Mouse (Mus musculus): ENCODE measurements around the gene Olfr332. TPM values are rescaled to one million over a fixed set of nuclear protein-coding genes. Genes with fewer than 3 reads are reported as not detected.
"Not testable (repeated sequence)": the region's sequence is repeated elsewhere in the genome, so short reads cannot be mapped to it uniquely, and the experiment has no call there.

The Olfr332 gene
- total RNA-seq (2021) = not detected
- long read RNA-seq, experiment 1 = 0 reads
- long read RNA-seq, experiment 2 = 0 reads

- no peak for DNase-seq
Measured at GRCm38 (mm10) chr11:58492455-58492854, at the start of gene Olfr332. Olfr332 (minus strand) TSS chr11:58492555.

GRCm38 (mm10) chr11:58534736-58535135, 42.4 kb upstream of the Olfr332 start, which contains the start of gene Olfr330:
Olfr330 (minus strand) TSS chr11:58534836.
- not testable (repeated sequence) for DNase-seq

- DNase-seq = peak; percentile 14
Measured at GRCm38 (mm10) chr11:58519756-58520155, 27.4 kb upstream of the Olfr332 start.

- DNase-seq = peak; percentile 74
Measured at GRCm38 (mm10) chr11:58518916-58519315, 26.6 kb upstream of the Olfr332 start.

- DNase-seq = not testable (repeated sequence)
Measured at GRCm38 (mm10) chr11:58509058-58509457, 16.7 kb upstream of the Olfr332 start.

GRCm38 (mm10) chr11:58502472-58502871, 10.1 kb upstream of the Olfr332 start, which contains the start of gene Olfr331:
Olfr331 (minus strand) TSS chr11:58502572.
- not testable (repeated sequence) for DNase-seq

GRCm38 (mm10) chr11:58499290-58499689, 6.9 kb upstream of the Olfr332 start:
- no peak for DNase-seq

GRCm38 (mm10) chr11:58498761-58499160, 6.4 kb upstream of the Olfr332 start:
- DNase-seq = no peak

- no peak for DNase-seq
Measured at GRCm38 (mm10) chr11:58462170-58462569, 30.2 kb downstream of the Olfr332 start, which contains the start of gene Olfr30. Olfr30 (minus strand) TSS chr11:58462270.

- no peak for DNase-seq
Measured at GRCm38 (mm10) chr11:58453592-58453991, 38.8 kb downstream of the Olfr332 start.

GRCm38 (mm10) chr11:58452759-58453158, 39.6 kb downstream of the Olfr332 start, which contains the start of gene Lypd9:
Lypd9 (minus strand) TSS chr11:58452923.
- no peak for DNase-seq

Other genes with a start within 250 kb of the Olfr332 start
- not detected for gene 4930438A08Rik, start 217.8 kb downstream of the Olfr332 start, total RNA-seq (2021)
- gene Zfp692, start 185.5 kb downstream of the Olfr332 start, total RNA-seq (2021) = 1 to 10 TPM; 2.7 to 4.3 TPM
- 10 to 100 TPM; 37.7 to 40.6 TPM for gene Zfp672, start 162.2 kb downstream of the Olfr332 start, total RNA-seq (2021)
- gene Sh3bp5l, start 161.8 kb downstream of the Olfr332 start, total RNA-seq (2021) = 10 to 100 TPM; 22.8 to 27.5 TPM
- not detected for gene Lypd8, start 113.5 kb downstream of the Olfr332 start, total RNA-seq (2021)
- not detected for gene 1810065E05Rik, start 71.4 kb downstream of the Olfr332 start, total RNA-seq (2021)
- not detected for gene Gm12253, start 60.0 kb downstream of the Olfr332 start, total RNA-seq (2021)
- gene Lypd9, start 39.6 kb downstream of the Olfr332 start, total RNA-seq (2021) = not detected
- gene Olfr30, start 30.3 kb downstream of the Olfr332 start, total RNA-seq (2021) = not detected
- not detected for gene Olfr331, start 10.0 kb upstream of the Olfr332 start, total RNA-seq (2021)
- gene Olfr330, start 42.3 kb upstream of the Olfr332 start, total RNA-seq (2021) = not detected
- not detected for gene Olfr329-ps, start 53.9 kb upstream of the Olfr332 start, total RNA-seq (2021)
- under 1 TPM in 1 of 2 experiments, not detected in 1; 0.10 TPM for gene Olfr328, start 63.1 kb upstream of the Olfr332 start, total RNA-seq (2021)
- gene Olfr224, start 78.0 kb upstream of the Olfr332 start, total RNA-seq (2021) = not detected
- gene Olfr325, start 85.2 kb upstream of the Olfr332 start, total RNA-seq (2021) = not detected
- gene Olfr324, start 102.6 kb upstream of the Olfr332 start, total RNA-seq (2021) = not detected
- gene 2210407C18Rik, start 123.5 kb upstream of the Olfr332 start, total RNA-seq (2021) = not detected
- not detected for gene Olfr323, start 137.9 kb upstream of the Olfr332 start, total RNA-seq (2021)
- gene Trim58, start 147.9 kb upstream of the Olfr332 start, total RNA-seq (2021) = not detected
- gene Olfr322, start 166.2 kb upstream of the Olfr332 start, total RNA-seq (2021) = not detected
- gene Olfr320, start 188.5 kb upstream of the Olfr332 start, total RNA-seq (2021) = not detected
- gene Olfr319, start 206.6 kb upstream of the Olfr332 start, total RNA-seq (2021) = not detected
- gene Olfr318, start 231.5 kb upstream of the Olfr332 start, total RNA-seq (2021) = not detected
- gene Olfr317, start 246.7 kb upstream of the Olfr332 start, total RNA-seq (2021) = not detected

Data from gastrocnemius, postnatal 25 days (tissue).